Mouse (Mus musculus): ENCODE measurements at regions not wholly inside any gene's neighbourhood (a gene's known extent, or its start where the extent isn't known, plus 50 kb on each side); places are given as distances from the start of the nearest gene placed in this dataset.
A peak's percentile ranks its signal among the peaks of the same experiment; 100 is the strongest.
"Not testable (repeated sequence)": the region's sequence is repeated elsewhere in the genome, so short reads cannot be mapped to it uniquely, and the experiment has no call there.

GRCm38 (mm10) chrX:103129347-103129746 is 57.1 kb downstream of the Nap1l2 start:
- not testable (repeated sequence) for H3K4me1 ChIP-seq; H3K9ac ChIP-seq; H3K27me3 ChIP-seq; ATAC-seq (ENCODE audit: low FRiP score); H3K4me3 ChIP-seq (replicated peaks); H3K27ac ChIP-seq; H3K9me3 ChIP-seq; H3K4me2 ChIP-seq; H3K36me3 ChIP-seq (replicated peaks)
- WGBS, result 79% methylated on average over 21 of the region's 21 CpGs

- no peaks in the 10 kb centered on the region for H3K9me3 ChIP-seq
- 23% methylated on average over 1 of the region's 1 CpGs for WGBS
- H3K9ac ChIP-seq, result no peak overlapping the region
- H3K4me3 ChIP-seq (replicated peaks), result no peak overlapping the region
- H3K27me3 ChIP-seq, result peaks cover 8% of the 10 kb centered on the region
- ATAC-seq (ENCODE audit: low FRiP score), result no peak
- H3K4me1 ChIP-seq, result no peaks in the 10 kb centered on the region
- no peak overlapping the region for H3K27ac ChIP-seq
- no peak overlapping the region for H3K4me2 ChIP-seq
- H3K36me3 ChIP-seq (replicated peaks), result no peaks in the 10 kb centered on the region
These were observed 77.3 kb downstream of the Nap1l2 start for GRCm38 (mm10) chrX:103109181-103109580.

GRCm38 (mm10) chrX:103067730-103068621 is 118.5 kb downstream of the Nap1l2 start:
- H3K36me3 ChIP-seq (replicated peaks); H3K4me1 ChIP-seq; H3K4me2 ChIP-seq; H3K9me3 ChIP-seq; H3K4me3 ChIP-seq (replicated peaks); H3K27ac ChIP-seq; H3K27me3 ChIP-seq; H3K9ac ChIP-seq: not testable (repeated sequence)
- ATAC-seq (ENCODE audit: low FRiP score), result peak; percentile 84
- WGBS, result no CpG with 5 or more reads among the region's 50 CpGs

- peak; percentile 28 for ATAC-seq (ENCODE audit: low FRiP score)
- H3K36me3 ChIP-seq (replicated peaks); H3K27me3 ChIP-seq; H3K4me1 ChIP-seq; H3K4me3 ChIP-seq (replicated peaks); H3K4me2 ChIP-seq; H3K9ac ChIP-seq; H3K9me3 ChIP-seq; H3K27ac ChIP-seq: not testable (repeated sequence)
- no CpG with 5 or more reads among the region's 45 CpGs for WGBS
These were observed 119.3 kb downstream of the Nap1l2 start for GRCm38 (mm10) chrX:103067107-103067506.

- H3K27me3 ChIP-seq, result peaks cover 14% of the 10 kb centered on the region
- H3K4me2 ChIP-seq, result peak overlapping the region; percentile 42
- 0 out of 2 replicates have a peak, but pooled peaks cover 3% of the 10 kb centered on the region for H3K4me1 ChIP-seq
- H3K9me3 ChIP-seq, result no peaks in the 10 kb centered on the region
- 26% methylated on average over 22 of the region's 22 CpGs for WGBS
- peak; percentile 76 for ATAC-seq (ENCODE audit: low FRiP score)
- no peak overlapping the region for H3K27ac ChIP-seq
- peak overlapping the region; percentile 34 for H3K4me3 ChIP-seq (replicated peaks)
- peak overlapping the region; percentile 21; the same call in 1 of the 2 replicates for H3K9ac ChIP-seq
- H3K36me3 ChIP-seq (replicated peaks), result no peaks in the 10 kb centered on the region
These were observed 98.3 kb downstream of the 1700018G05Rik start for GRCm38 (mm10) chrX:103026256-103027028.

- not testable (repeated sequence) for H3K36me3 ChIP-seq (replicated peaks); H3K4me3 ChIP-seq (replicated peaks); ATAC-seq (ENCODE audit: low FRiP score); H3K9ac ChIP-seq; H3K4me2 ChIP-seq; H3K4me1 ChIP-seq; H3K9me3 ChIP-seq; H3K27ac ChIP-seq
- WGBS, result 27% methylated on average over 3 of the region's 3 CpGs
- H3K27me3 ChIP-seq, result peaks cover 14% of the 10 kb centered on the region
These were observed 97.3 kb downstream of the 1700018G05Rik start for GRCm38 (mm10) chrX:103025495-103025894.

GRCm38 (mm10) chrX:103013425-103014057 is 85.4 kb downstream of the 1700018G05Rik start:
- not testable (repeated sequence) for H3K27ac ChIP-seq
- peak; percentile 15; the same call in 1 of the 2 replicates for ATAC-seq (ENCODE audit: low FRiP score)
- no CpG with 5 or more reads among the region's 61 CpGs for WGBS

GRCm38 (mm10) chrX:103012298-103013243 is 84.4 kb downstream of the 1700018G05Rik start:
- H3K4me1 ChIP-seq; H3K9me3 ChIP-seq; H3K27me3 ChIP-seq; H3K36me3 ChIP-seq (replicated peaks); H3K4me3 ChIP-seq (replicated peaks); H3K9ac ChIP-seq; H3K4me2 ChIP-seq; H3K27ac ChIP-seq: not testable (repeated sequence)
- WGBS, result no CpG with 5 or more reads among the region's 56 CpGs
- ATAC-seq (ENCODE audit: low FRiP score), result peak; percentile 87

More at GRCm38 (mm10) chrX:103013425-103014057, 85.4 kb downstream of the 1700018G05Rik start:
- H3K9ac ChIP-seq; H3K4me2 ChIP-seq; H3K4me3 ChIP-seq (replicated peaks); H3K9me3 ChIP-seq; H3K27me3 ChIP-seq; H3K4me1 ChIP-seq; H3K36me3 ChIP-seq (replicated peaks): not testable (repeated sequence)

- H3K9ac ChIP-seq; H3K4me1 ChIP-seq; H3K27ac ChIP-seq; H3K4me3 ChIP-seq (replicated peaks); H3K27me3 ChIP-seq; H3K4me2 ChIP-seq; H3K9me3 ChIP-seq; ATAC-seq (ENCODE audit: low FRiP score); H3K36me3 ChIP-seq (replicated peaks): not testable (repeated sequence)
- 70% methylated on average over 1 of the region's 3 CpGs for WGBS
These were observed 65.8 kb downstream of the 1700018G05Rik start for GRCm38 (mm10) chrX:102993956-102994355.
